Mouse (Mus musculus): Measurements from ENCODE around the gene Inca1.

- TF ChIP-seq POLR2A (IDR thresholded peaks at IDR 0.05; ENCODE audit: low read depth, low read length) (no peak), CTCF (conservative IDR thresholded peaks at IDR 0.05; ENCODE audit: insufficient read depth, insufficient read length, low read depth, low read length) (no peak)
These were observed 30.6 kb upstream of the Inca1 start for GRCm38 (mm10) chr11:70730427-70731038.
